Mouse (Mus musculus): ENCODE measurements around the gene Mgp. TPM values are rescaled to one million over a fixed set of nuclear protein-coding genes. Genes with fewer than 3 reads are reported as not detected.
A peak's percentile ranks its signal among the peaks of the same experiment; 100 is the strongest.

Mgp gene
- total RNA-seq, 2 experiments from 2014 or later = 1.9 TPM; not detected in 1

GRCm38 (mm10) chr6:136856071-136856636 is 19.5 kb downstream of the Mgp start:
- ATAC-seq (replicated peaks; ENCODE audit: low FRiP score, poor library complexity, severe bottlenecking) = peak; percentile 59

GRCm38 (mm10) chr6:136855183-136855582 is 20.4 kb downstream of the Mgp start:
- no peak for ATAC-seq (replicated peaks; ENCODE audit: low FRiP score, poor library complexity, severe bottlenecking)

- ATAC-seq (replicated peaks; ENCODE audit: low FRiP score, poor library complexity, severe bottlenecking) = no peak
Observed at GRCm38 (mm10) chr6:136854361-136854781, 21.3 kb downstream of the Mgp start.

DNA sequence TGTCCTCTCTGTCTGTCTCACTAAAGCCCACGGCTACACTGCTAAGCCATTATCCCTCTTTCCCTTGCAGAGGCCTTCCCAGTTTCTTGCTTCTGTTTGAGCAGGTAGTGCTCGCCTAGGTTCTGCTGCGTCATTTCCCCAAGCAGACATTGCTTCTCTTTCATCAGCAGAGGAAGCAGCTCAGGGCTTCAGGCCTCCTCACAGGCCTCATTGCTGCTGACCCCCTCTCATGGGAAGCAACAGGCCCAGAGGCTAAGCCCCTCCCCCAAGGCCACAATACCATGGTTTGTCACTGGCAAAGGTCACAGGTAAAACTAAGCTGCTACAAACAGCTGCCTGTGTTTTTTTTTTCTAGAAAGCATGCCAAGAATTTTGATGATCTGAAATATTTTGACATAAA is 22.9 kb downstream of the Mgp start:
- no peak for ATAC-seq (replicated peaks; ENCODE audit: low FRiP score, poor library complexity, severe bottlenecking)

DNA sequence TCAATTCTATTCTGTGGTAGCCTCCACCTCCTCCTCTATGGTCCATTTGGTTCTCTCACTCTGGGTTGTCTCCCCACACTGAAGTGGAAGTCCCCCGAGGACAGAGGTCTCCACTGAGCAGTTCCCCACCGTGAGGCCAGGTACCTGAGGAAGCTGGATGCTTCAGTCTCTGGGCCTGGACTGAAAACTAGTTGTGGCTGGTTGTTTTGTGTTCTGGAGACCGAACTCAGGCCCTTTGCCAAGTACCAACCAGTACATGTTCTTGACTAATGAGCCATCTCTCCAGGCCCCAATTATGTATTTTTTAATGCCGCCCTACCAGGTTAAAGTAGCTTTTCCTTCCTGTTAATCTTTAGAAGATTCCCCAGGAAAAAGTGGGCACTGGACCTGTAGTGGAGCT is 23.3 kb downstream of the Mgp start:
- no peak for ATAC-seq (replicated peaks; ENCODE audit: low FRiP score, poor library complexity, severe bottlenecking)

- no peak for ATAC-seq (replicated peaks; ENCODE audit: low FRiP score, poor library complexity, severe bottlenecking)
Observed at GRCm38 (mm10) chr6:136850267-136850666, 25.4 kb downstream of the Mgp start.

DNA sequence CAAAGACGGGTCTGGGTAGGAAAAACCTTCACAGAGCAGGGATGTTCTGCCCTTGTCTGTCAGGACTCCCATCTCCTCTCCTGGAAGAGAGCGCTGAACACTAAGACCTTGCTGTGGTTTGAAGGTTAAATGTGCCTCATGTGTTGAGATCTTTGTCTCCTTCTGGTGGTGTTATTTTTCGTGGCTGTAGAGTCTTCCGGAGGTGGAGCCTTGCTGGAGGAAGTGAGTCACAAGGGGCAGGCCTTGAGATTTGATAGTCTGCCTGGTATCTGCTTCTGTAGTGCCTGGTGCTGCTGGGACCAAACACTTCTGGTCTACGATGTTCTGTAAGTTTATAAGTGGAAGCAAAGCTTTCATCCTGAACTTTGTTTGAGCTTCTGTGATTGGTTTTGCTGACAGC is 26.7 kb downstream of the Mgp start:
- ATAC-seq (replicated peaks; ENCODE audit: low FRiP score, poor library complexity, severe bottlenecking) = no peak

GRCm38 (mm10) chr6:136848399-136848798 is 27.2 kb downstream of the Mgp start:
- ATAC-seq (replicated peaks; ENCODE audit: low FRiP score, poor library complexity, severe bottlenecking) = peak; percentile 55

GRCm38 (mm10) chr6:136847790-136848189 is 27.8 kb downstream of the Mgp start:
- peak; percentile 79 for ATAC-seq (replicated peaks; ENCODE audit: low FRiP score, poor library complexity, severe bottlenecking)

GRCm38 (mm10) chr6:136847267-136847666 is 28.4 kb downstream of the Mgp start:
- no peak for ATAC-seq (replicated peaks; ENCODE audit: low FRiP score, poor library complexity, severe bottlenecking)

- no peak for ATAC-seq (replicated peaks; ENCODE audit: low FRiP score, poor library complexity, severe bottlenecking)
Observed at GRCm38 (mm10) chr6:136845706-136846480, 29.7 kb downstream of the Mgp start.

GRCm38 (mm10) chr6:136844903-136845302 is 30.7 kb downstream of the Mgp start:
- no peak for ATAC-seq (replicated peaks; ENCODE audit: low FRiP score, poor library complexity, severe bottlenecking)

- ATAC-seq (replicated peaks; ENCODE audit: low FRiP score, poor library complexity, severe bottlenecking) = no peak
Observed at GRCm38 (mm10) chr6:136837323-136837722, 38.3 kb downstream of the Mgp start.

GRCm38 (mm10) chr6:136835352-136835751 is 40.3 kb downstream of the Mgp start, which contains the start of gene Smco3:
Gene Smco3, minus strand, starts transcription at chr6:136835452.
- ATAC-seq (replicated peaks; ENCODE audit: low FRiP score, poor library complexity, severe bottlenecking) = no peak

DNA sequence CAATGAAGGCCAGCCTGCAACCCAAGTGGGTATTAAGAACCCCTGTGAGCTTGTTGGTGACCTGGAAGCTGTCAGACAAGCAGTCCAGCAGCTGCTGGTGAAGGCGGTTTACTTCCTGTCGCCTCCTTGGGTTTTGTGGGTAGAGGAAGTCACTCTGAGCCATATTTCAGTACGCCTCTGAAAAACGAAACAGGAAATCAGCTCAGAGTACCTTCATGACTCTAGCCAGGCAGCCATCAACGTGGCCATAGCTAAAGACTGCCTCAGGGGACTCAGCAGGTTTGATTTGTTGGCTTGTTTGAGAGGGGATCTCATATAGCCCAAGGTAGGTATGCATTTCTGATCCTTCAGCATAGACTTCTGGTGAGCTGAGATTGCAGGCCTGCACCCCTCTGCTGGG is 43.9 kb downstream of the Mgp start:
- no peak for ATAC-seq (replicated peaks; ENCODE audit: low FRiP score, poor library complexity, severe bottlenecking)

GRCm38 (mm10) chr6:136828681-136829080 is 46.9 kb downstream of the Mgp start:
- ATAC-seq (replicated peaks; ENCODE audit: low FRiP score, poor library complexity, severe bottlenecking) = no peak

GRCm38 (mm10) chr6:136827881-136828561 is 47.6 kb downstream of the Mgp start, which contains the start of gene Wbp11:
Gene Wbp11, minus strand, starts transcription at chr6:136828233.
- ATAC-seq (replicated peaks; ENCODE audit: low FRiP score, poor library complexity, severe bottlenecking) = peak; percentile 98

DNA sequence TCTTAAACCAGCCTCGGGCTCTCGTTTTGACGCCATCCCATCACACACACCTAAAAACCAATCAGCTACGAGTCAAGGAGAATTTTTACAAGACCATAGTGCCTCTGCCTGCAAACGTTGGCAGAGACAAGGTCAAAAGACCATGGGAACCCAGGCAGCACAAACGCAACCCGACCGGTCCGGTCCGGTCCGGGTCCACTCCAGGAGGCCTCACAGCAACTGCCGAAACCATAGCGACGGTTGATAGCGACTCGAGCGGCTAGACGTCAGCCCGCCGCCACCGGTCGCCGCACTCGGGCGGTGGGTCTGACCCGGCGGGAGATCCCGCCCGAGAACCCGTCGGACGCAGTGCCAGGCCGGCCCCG is 48.1 kb downstream of the Mgp start, which contains the start of gene BC049715:
Gene BC049715 (plus strand): TSS at position 111 of the 365 bp plus-strand sequence.
- ATAC-seq (replicated peaks; ENCODE audit: low FRiP score, poor library complexity, severe bottlenecking) = peak; percentile 45

- ATAC-seq (replicated peaks; ENCODE audit: low FRiP score, poor library complexity, severe bottlenecking) = peak; percentile 12; the same call in 1 of the 2 replicates
Observed at GRCm38 (mm10) chr6:136827116-136827515, 48.5 kb downstream of the Mgp start.

- no peak for ATAC-seq (replicated peaks; ENCODE audit: low FRiP score, poor library complexity, severe bottlenecking)
Observed at GRCm38 (mm10) chr6:136824987-136825386, 50.6 kb downstream of the Mgp start.

All from erythroblast, adult 5-6 weeks (primary cell).